Mouse (Mus musculus) midbrain, embryonic 12.5 days (tissue): ENCODE results near the gene Cux1. TPM values are rescaled to one million over a fixed set of nuclear protein-coding genes. Genes with fewer than 3 reads are reported as not detected.

Experiments used
- ATAC-seq: fragments of 200-750 bp; cut with Nextera tagmentation; 2 replicates; pipeline ENCODE4 v1.8.0; 2017; ENCODE audit warnings: low read depth, moderate TSS enrichment, moderate library complexity; ENCODE audit not compliant: low FRiP score
- H3K27ac ChIP-seq: fragments of 300-500 bp; sonication (generic); replicated peaks from 2 replicates; pipeline ENCODE4 v1.5.1; 2016; ENCODE audit warnings: mild to moderate bottlenecking
- H3K27me3 ChIP-seq: fragments of 300-500 bp; sonication (generic); 2 replicates; pipeline ENCODE4 v1.6.1; 2016; ENCODE audit warnings: mild to moderate bottlenecking
- H3K36me3 ChIP-seq: fragments of 300-500 bp; sonication (generic); 2 replicates; pipeline ENCODE4 v1.6.1; 2016
- H3K4me1 ChIP-seq: fragments of 300-500 bp; sonication (generic); 2 replicates; pipeline ENCODE4 v1.6.1; 2016
- H3K4me2 ChIP-seq: fragments of 300-500 bp; sonication (generic); replicated peaks from 2 replicates; pipeline ENCODE4 v1.6.1; 2016; ENCODE audit warnings: mild to moderate bottlenecking, moderate library complexity
- H3K4me3 ChIP-seq: fragments of 300-500 bp; sonication (generic); 2 replicates; pipeline ENCODE4 v1.5.1; 2016; ENCODE audit warnings: mild to moderate bottlenecking
- H3K9ac ChIP-seq: fragments of 300-500 bp; sonication (generic); replicated peaks from 2 replicates; pipeline ENCODE4 v1.6.1; 2016; ENCODE audit warnings: mild to moderate bottlenecking, moderate library complexity
- H3K9me3 ChIP-seq: fragments of 300-500 bp; sonication (generic); 2 replicates; pipeline ENCODE4 v1.6.1; 2016; ENCODE audit warnings: mild to moderate bottlenecking
- WGBS: fragments of 180-500 bp; shearing (Covaris S2); methylation state at CpG from one replicate; pipeline ENCODE4 v1.1.7; 2016; 5-methylcytosine and 5-hydroxymethylcytosine counted together
- polyA plus RNA-seq: library from polyadenylated mRNA; unstranded; fragments of >200 nt; fragmentation: Nextera tagmentation; extraction: Ambion mirVana; gene quantifications from 2 replicates; pipeline ENCODE4 v1.2.1, GENCODE M21; 2016

Gene Cux1
- polyA plus RNA-seq: 150 and 159 TPM in 2 replicates

DNA sequence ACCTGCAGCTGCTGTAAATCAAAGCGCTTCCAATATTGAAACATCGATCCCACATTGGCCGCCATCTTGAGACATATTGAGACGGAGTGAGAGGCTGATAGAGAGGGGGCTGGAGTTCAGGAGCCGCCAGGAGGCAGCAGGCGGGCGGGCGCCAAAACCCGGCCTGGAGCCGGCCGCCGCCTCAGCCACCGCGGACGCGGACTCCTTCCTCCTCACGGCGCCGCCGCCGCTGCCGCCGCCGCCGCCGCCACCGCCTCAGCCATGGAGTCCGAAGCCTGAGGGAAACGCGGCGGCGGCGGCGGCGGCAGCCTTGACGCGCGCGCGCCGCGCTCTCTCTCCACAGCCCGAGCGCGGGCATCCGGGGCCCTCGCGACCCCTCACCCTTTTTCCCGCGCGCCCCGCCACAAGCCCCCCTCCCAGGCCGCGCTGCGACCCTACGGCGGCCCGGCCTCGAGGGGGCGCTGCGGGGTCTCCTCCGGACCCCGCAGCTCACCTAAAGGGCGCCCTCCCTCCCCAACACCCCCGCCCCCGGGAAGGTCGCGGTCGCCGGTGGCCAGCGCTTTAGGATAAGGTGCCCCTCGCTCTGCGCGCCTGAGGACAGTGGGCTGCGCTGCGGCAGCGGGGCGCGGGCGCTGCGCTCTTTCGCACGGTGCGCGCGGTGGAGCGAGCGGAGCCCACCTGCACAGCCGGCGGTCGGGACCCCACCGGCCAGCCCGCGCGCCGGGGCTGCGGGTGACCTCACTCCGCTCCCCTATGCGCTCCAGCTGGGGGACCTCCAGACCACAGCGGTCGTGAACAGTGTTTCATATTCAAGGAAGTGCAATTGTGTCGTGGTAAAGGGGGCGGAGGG lies at the start of gene Cux1:
Gene Cux1 (minus strand): TSS at position 315 of the 850 bp plus-strand sequence.
- Histone ChIP-seq H3K4me2 (peak within 1 kb of the TSS; percentile 97), H3K36me3 (no peaks in the 10 kb centered on the region), H3K27ac (peak within 1 kb of the TSS; percentile 97), H3K27me3 (peaks cover 30% of the 10 kb centered on the region), H3K9me3 (no peaks in the 10 kb centered on the region), H3K9ac (peak within 1 kb of the TSS; percentile 93), H3K4me1 (peaks cover 36% of the 10 kb centered on the region), H3K4me3 (peak within 1 kb of the TSS; percentile 85)
- ATAC-seq: peak; percentile 85
- under 1% methylated on average over 66 of the region's 103 CpGs for WGBS

DNA sequence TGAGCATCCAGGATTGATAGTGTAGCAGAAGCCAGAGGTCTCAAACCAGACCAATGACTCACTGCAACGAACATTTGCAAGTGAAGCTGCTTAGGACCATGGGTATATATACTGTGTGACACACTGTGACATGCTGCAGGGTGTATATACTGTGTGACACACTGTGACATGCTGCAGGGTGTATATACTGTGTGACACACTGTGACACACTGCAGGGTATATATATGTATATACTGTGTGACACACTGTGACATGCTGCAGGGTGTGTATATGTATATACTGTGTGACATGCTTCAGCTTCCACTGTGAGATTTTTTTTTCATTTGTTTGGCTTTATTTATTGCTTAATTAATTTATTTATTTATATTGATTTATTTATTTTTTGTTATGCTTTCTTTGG lies 45.1 kb upstream of the Cux1 start:
- no peak for ATAC-seq
- Histone ChIP-seq H3K36me3 (no peaks in the 10 kb centered on the region), H3K27ac (no peak overlapping the region), H3K4me1 (no peaks in the 10 kb centered on the region), H3K4me3 (no peak overlapping the region), H3K9ac (no peak overlapping the region), H3K9me3 (no peaks in the 10 kb centered on the region), H3K4me2 (no peak overlapping the region), H3K27me3 (peaks cover 3% of the 10 kb centered on the region; the same call in 1 of the 2 replicates)
- 80% methylated on average over 1 of the region's 1 CpGs for WGBS

DNA sequence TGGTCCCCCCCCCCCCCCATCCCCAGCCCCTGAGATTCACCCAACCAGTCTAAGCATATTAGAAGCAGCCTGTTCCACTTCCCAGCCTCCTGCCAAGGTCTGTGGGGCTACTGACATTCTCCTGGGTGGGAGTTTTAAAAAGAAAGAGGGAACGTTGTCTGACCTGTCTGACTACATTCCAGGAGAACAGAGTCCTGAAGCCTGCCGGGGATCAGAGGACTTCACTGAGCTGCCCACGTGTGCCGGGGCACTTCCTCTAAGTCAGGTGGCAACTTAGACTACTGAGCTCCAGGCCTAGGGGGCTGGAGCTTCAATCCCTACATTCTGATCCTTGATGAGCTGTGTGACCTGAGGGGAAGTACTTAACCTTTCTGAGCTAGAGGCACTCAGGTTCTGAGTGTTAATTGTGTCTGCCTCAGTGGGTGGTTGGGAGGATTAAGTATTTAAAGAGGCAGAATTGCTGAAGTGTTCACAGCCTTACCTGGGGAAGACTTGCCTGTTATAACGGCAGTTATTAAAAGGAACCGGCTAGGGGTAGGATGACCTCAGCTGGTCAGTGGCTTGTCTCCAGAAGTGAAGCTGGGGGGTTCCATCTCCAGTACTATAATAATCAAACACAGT lies 41.6 kb upstream of the Cux1 start:
- Histone ChIP-seq H3K9me3 (no peaks in the 10 kb centered on the region), H3K4me3 (no peak overlapping the region), H3K4me1 (no peaks in the 10 kb centered on the region), H3K27me3 (no peaks in the 10 kb centered on the region), H3K4me2 (no peak overlapping the region), H3K36me3 (no peaks in the 10 kb centered on the region), H3K9ac (no peak overlapping the region), H3K27ac (no peak overlapping the region)
- no peak for ATAC-seq
- WGBS: 50% methylated on average over 6 of the region's 6 CpGs

DNA sequence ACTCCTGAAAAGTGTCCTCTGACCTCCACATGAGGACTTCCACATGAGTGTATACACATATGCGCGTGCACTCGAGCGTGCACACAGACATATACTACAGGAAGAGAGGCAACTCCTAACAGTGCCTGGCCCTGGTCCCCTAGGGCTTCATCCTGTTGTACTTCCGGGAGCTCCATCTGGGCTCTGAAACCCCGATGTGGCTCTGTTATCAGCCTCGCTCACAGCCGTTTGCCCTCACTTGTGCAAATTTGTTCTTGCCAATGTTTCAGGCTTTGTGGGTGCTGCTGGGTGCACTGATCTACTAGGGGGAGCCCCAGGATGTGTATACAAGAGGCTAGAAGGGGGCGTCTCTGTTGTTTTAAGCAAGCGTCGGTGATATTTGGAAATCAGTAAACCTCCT lies 37.9 kb upstream of the Cux1 start:
- Histone ChIP-seq H3K36me3 (no peaks in the 10 kb centered on the region), H3K4me1 (no peaks in the 10 kb centered on the region), H3K9ac (no peak overlapping the region), H3K9me3 (no peaks in the 10 kb centered on the region), H3K27ac (no peak overlapping the region), H3K4me2 (no peak overlapping the region), H3K27me3 (no peaks in the 10 kb centered on the region), H3K4me3 (no peak overlapping the region)
- no peak for ATAC-seq
- WGBS: 87% methylated on average over 11 of the region's 11 CpGs

DNA sequence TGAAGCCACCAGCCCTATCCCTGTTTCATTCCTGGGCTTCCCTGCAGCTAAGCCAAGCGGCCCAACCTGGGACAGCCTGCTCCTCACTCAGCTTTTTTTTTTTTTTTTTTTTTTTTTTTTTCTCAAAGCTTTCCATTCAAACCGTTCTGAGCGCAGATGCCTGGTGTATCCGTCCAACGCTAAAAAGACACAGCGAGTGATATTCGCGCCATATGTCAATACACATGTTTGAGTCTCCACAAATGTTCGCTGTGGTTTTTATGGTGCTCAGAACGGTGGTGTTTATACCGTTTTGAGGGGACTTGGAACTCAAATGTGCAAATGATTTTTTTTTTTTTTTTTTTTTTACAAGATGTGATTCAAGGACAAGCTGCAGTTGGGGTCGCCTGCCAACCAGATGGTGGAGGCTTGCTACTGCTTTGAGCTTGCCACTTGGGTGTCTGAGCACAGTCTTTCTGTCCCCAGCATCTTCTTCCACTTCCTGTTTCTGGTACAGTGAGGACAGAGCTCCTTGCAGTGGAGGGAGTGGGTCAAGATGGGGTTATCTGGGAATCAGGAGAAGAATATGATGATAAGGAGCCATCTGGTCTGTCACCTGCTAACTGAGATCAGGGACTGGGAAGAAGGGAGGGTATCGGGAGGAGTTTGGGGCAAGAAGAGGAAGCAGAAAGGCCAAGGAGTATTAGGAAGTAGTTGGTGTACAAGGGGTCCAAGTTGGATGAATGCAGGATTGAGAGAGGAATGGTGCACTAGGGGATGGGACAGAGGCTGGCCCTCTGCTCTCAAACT lies 36.1 kb upstream of the Cux1 start:
- H3K9ac ChIP-seq: no peak overlapping the region
- WGBS: 78% methylated on average over 13 of the region's 13 CpGs
- H3K27ac ChIP-seq: no peak overlapping the region
- no peak for ATAC-seq
- no peaks in the 10 kb centered on the region for H3K36me3 ChIP-seq
- H3K9me3 ChIP-seq: no peaks in the 10 kb centered on the region
- no peak overlapping the region for H3K4me2 ChIP-seq
- no peaks in the 10 kb centered on the region for H3K27me3 ChIP-seq
- H3K4me3 ChIP-seq: no peak overlapping the region
- H3K4me1 ChIP-seq: no peaks in the 10 kb centered on the region

DNA sequence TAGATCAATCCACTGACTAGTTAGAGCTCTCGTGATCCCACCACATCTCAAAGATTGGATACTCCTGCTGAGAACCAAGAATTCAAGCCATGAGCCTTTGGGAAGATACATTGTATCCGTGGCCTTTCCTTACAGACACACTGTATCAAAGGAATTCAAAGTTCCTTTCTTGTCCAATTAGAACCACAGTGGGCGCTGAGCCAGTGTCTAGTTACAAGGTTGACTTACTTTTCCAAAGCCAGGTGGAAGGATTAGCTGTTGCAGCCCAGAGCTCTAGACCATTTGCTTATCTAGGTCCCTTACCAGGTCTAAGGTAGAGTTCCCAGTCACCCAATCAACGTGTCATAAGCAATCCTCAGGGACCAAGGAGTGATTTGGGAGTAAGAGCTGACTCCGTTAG lies 33.2 kb upstream of the Cux1 start:
- H3K4me1 ChIP-seq: no peaks in the 10 kb centered on the region
- 81% methylated on average over 5 of the region's 5 CpGs for WGBS
- no peak for ATAC-seq
- no peak overlapping the region for H3K9ac ChIP-seq
- H3K9me3 ChIP-seq: no peaks in the 10 kb centered on the region
- H3K4me3 ChIP-seq: no peak overlapping the region
- H3K36me3 ChIP-seq: no peaks in the 10 kb centered on the region
- no peaks in the 10 kb centered on the region for H3K27me3 ChIP-seq
- H3K27ac ChIP-seq: no peak overlapping the region
- no peak overlapping the region for H3K4me2 ChIP-seq

DNA sequence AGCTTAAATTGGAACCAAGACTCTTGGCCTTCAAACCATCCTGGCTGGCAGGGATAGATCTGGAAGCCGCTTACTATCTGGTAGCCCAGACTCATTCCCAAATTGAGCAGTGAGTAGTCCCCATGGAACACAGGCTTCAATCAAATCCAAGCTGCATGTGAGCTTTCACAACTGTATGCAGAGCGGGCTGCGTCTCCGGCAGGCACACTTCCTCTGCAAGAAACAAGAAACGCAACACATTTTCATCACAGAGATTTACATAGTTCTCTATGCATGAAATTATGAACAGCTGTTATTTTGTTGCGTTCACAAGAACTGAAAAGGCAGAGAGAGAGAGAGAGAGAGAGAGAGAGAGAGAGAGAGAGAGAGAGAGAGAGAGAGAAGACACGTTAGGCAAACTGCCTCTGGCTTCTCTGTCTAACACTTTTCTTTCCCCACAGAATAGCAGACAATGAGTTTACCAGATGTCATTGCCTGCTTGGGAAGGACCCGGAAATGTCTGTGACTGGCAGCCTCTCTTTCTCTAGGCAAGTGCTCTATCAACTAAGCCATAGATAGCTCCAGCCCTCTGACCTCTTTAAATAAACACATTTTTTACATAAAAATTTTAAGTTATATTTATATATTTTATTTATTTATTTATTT lies 27.7 kb upstream of the Cux1 start:
- Histone ChIP-seq H3K36me3 (no peaks in the 10 kb centered on the region), H3K4me2 (no peak overlapping the region), H3K27me3 (no peaks in the 10 kb centered on the region), H3K4me1 (no peaks in the 10 kb centered on the region), H3K27ac (no peak overlapping the region), H3K9me3 (no peaks in the 10 kb centered on the region), H3K4me3 (no peak overlapping the region), H3K9ac (no peak overlapping the region)
- 80% methylated on average over 8 of the region's 8 CpGs for WGBS
- no peak for ATAC-seq

DNA sequence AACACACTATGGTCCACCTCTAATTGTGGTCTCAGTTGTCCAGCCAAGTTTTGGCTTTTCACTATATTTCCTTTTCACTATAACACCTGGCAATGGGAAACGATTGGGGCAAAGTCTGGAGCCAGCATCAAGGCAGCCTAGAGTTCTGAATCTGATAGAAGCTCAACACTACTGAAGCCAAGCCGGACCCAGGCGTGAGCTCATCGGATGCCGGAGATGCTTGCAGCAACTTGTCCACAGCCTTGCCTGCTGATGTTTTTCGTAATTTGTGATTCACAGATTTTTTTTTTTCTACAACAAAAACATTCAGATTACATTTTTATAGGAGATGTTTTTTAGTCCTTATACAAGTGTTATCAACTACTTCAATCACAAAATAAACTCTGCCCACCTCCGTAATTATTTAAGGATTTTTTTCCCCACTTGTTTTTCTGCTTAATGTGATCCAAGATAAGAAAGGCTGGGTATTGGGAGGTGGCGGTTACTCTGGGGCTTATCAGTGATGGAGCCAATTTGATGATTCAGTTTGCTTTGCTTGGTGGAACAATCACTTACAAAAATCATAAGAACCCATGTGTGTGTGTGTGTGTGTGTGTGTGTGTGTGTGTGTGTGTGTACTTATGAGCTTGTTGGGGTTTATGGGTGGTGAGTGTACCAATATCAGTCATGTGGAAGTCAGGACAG lies 24.7 kb upstream of the Cux1 start:
- Histone ChIP-seq H3K9ac (no peak overlapping the region), H3K36me3 (no peaks in the 10 kb centered on the region), H3K27ac (no peak overlapping the region), H3K4me1 (no peaks in the 10 kb centered on the region), H3K4me3 (no peak overlapping the region), H3K9me3 (no peaks in the 10 kb centered on the region), H3K4me2 (no peak overlapping the region), H3K27me3 (no peaks in the 10 kb centered on the region)
- ATAC-seq: no peak
- WGBS: 90% methylated on average over 8 of the region's 8 CpGs

DNA sequence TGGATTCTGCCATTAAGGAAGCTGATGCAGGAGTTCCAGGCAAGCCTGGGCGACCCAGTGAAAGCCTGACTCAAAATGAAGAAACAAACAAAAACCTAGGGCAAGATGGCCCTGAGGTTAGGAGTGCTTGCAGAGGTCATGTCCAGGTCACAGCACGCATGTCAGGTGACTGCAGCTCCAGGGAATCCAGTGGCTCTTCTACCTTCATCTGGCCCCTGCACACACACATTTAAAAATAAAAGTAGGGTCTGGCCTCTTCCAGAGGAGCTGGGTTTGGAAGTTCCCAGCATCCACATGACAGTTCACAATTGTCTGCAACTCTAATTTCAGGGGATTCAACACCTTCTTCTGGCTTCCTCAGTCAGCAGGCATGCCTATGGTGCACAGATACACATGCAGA lies 21.7 kb upstream of the Cux1 start:
- Histone ChIP-seq H3K27ac (no peak overlapping the region), H3K4me1 (no peaks in the 10 kb centered on the region), H3K9me3 (no peaks in the 10 kb centered on the region), H3K4me3 (no peak overlapping the region), H3K9ac (no peak overlapping the region), H3K27me3 (no peaks in the 10 kb centered on the region), H3K36me3 (no peaks in the 10 kb centered on the region), H3K4me2 (no peak overlapping the region)
- no peak for ATAC-seq
- 74% methylated on average over 2 of the region's 2 CpGs for WGBS

DNA sequence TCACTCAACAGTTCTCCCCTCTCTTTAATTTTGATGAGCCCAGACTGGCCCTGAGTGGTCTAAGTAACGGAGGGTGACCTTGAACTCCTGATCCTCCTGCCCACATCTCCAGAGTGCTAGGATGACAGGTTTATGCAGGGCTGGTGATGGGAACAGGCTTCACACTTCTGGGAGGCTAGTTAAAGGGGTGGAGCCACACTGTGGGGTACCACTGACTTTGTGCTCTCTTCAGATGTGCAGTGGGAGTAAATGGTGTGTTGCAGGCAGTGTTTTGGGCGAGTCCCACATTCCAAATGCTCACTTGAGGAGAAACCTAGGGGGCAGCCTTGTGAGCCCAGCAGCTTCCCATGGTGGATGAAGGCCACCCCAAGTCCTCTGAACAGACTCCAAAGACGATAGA lies 21.2 kb upstream of the Cux1 start:
- no peak for ATAC-seq
- Histone ChIP-seq H3K27ac (no peak overlapping the region), H3K4me3 (no peak overlapping the region), H3K27me3 (no peaks in the 10 kb centered on the region), H3K9me3 (no peaks in the 10 kb centered on the region), H3K4me2 (no peak overlapping the region), H3K9ac (no peak overlapping the region), H3K36me3 (no peaks in the 10 kb centered on the region), H3K4me1 (no peaks in the 10 kb centered on the region)
- WGBS: 77% methylated on average over 3 of the region's 3 CpGs

DNA sequence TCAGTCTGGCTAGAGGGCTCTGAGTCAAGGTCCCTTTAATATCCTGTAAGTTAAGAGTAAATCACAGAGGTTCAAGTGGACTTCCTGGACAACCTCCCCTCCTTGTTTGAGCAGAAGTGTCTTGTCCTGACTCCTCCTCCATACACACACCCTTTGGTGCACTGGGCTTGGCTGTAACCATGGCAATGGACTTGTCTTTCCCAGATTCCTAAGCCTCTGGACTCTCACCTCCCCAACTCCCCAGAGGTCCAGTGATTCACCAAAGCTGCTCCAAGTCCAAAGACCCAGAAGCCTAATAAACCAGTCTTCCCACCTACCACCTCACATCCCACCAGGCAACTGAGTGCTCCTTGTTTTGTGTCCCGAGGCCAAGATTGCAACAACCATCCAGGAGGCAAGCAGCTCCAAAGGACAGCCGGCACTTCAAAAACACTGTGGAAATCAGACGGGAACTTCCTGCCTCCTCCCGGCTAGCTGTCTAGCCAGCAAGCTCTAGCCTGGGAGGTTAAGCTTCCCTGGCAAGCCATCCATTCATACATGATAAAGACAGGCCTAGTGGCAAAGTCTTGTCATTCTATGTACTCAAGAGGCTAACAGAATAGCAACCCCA lies 17.5 kb upstream of the Cux1 start:
- H3K36me3 ChIP-seq: no peaks in the 10 kb centered on the region
- no peak overlapping the region for H3K4me3 ChIP-seq
- no peak overlapping the region for H3K4me2 ChIP-seq
- peaks cover 12% of the 10 kb centered on the region; the same call in 1 of the 2 replicates for H3K4me1 ChIP-seq
- H3K27ac ChIP-seq: no peak overlapping the region
- H3K9ac ChIP-seq: no peak overlapping the region
- 62% methylated on average over 4 of the region's 4 CpGs for WGBS
- ATAC-seq: no peak
- H3K27me3 ChIP-seq: peaks cover 35% of the 10 kb centered on the region
- H3K9me3 ChIP-seq: no peaks in the 10 kb centered on the region
